Mouse (Mus musculus) megakaryocyte-erythroid progenitor cell, adult 5-6 weeks (primary cell): ENCODE data around the gene Gm26657. TPM values are rescaled to one million over a fixed set of nuclear protein-coding genes. Genes with fewer than 3 reads are reported as not detected.
A peak's percentile ranks its signal among the peaks of the same experiment; 100 is the strongest.

Source experiments
- ATAC-seq: replicated peaks from 2 replicates; pipeline ENCODE4 v1.8.0; 2016; ENCODE audit warnings: mild to moderate bottlenecking, inconsistent platforms; ENCODE audit not compliant: severe bottlenecking, poor library complexity, low FRiP score, low TSS enrichment
- total RNA-seq, 2 experiments: library from RNA; stranded (forward) in 1 of 2; stranded (reverse) in 1 of 2; fragments of 200-1000, 215-1000 nt in 1 of 2; fragments of >200 nt in 1 of 2; fragmentation: Nextera tagmentation in 1 of 2; gene quantifications; 2 replicates each; pipeline ENCODE4 v1.2.3; 2014 to 2017

Gene Gm26657
- total RNA-seq (2014; fragmentation: Nextera tagmentation) (not detected in 2 replicates), total RNA-seq (2017) (not detected in 2 replicates)

DNA sequence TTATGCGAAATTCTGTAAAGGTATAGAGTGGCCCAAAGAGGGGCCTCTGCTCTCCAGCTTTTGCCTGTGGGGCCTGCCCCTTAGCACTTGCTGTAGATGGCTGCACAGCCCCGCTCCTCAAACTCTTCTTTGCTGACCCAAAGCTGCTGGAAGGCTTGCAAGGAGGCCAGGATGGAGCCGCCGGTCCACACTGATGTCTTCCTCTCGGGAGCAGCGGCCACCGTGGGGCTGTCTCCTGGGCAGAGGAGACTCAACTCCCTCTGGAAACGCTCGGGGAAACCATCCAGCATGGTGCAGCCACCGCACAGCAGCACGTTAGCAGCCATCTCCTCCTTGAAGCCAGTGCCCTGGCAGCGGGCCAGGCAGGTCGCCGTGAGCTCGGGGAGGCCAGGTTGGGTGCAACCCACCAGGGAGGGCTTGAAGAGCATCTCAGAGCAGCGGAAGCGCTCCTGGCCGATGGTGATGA, at the start of gene Gm26657:
TSS of gene Gm26657 (plus strand) at position 51 of the 466 bp plus-strand sequence.
- ATAC-seq = no peak

DNA sequence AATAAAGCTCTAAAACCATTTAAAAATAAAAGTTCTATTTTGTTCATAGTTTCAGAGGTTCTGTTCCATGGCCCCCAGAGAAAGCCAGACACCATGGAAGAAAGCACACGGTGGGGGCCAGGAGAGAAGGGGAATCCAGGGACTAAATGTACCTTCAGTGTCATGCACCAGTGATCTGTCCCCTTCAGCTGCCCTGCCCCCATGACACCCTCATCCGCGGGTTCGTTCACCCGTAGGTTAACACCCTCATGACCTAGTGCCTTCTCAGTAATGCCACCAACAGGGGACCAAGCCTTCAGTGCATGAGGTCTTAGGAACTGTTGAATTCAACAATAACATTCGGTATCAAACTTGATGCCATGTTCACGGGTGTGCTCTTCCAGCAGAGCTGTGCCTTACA, 43.5 kb upstream of the Gm26657 start:
- ATAC-seq = no peak

DNA sequence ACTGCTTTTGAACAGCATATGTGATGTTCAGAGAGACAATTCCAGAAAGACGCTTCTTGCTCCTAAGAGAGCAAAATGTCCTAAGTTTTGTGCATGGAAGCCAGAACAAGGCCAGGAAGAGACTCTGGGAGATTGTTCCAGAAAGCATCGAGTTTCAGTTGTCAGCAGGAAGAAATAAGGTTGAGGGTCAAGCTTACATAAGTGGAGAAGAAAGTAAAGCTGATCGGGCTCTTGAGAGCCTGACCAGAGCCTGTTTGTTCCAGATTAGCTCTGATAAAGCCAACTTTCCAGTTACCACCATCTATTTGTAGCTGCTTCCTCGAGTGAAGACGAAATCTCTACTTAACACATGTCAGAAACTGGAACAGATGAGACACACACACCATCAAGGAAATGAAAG, 41.2 kb upstream of the Gm26657 start:
- no peak for ATAC-seq

DNA sequence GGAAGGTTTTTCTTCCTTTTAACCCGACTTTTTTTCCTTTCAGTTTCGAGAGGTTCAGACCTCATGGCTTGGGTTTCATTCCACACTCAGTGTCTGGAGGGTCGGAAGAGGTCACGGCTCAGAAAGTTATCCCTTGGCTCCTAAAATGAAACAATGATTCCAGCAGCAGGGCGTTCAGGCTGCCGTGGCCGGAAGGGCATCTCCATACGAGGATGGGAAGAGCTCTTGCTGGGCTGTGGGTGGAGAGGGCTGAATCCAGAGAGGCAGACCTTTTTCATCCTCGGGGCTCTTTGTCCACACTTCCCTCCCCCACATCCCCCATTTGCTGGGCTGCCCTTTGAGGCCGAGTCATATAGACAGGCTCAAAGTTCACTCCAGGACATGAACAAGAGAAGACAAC, 37.6 kb upstream of the Gm26657 start:
- no peak for ATAC-seq

DNA sequence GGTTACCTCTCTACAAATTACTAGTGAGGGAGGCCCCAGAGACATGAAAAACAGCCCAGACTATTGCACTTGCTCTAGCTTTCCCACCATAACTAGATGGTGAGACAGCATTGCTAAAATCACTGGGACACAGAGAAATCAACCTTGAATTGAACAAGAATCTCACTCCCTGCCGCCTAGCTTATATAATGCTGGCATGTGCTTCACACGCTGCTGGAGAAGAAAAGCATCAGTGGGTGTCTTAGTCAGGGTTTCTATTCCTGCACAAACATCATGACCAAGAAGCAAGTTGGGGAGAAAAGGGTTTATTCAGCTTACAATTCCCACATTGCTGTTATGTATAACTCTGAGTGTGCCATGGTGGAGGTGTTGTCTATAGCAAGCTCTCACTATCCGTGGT, 26.7 kb upstream of the Gm26657 start:
- ATAC-seq = no peak

DNA sequence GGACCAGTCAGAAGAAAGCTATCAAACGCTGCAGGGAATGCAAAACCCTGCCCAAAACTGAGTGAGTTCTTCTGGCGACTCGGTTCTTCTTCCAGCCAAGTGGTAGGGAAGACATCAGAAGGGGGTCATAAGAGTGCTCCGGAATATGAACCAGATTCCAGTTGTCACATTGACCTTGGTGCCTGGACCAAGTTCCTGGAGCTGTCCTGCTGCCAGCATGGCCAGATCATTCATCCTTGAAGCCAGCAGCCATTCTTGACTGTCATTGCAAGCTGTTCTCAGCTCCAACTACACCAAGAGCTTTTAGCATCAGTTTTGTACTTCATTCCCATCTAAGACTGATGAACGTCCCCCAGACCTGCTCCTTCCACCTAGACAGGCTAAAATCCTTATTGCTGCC, 23.1 kb upstream of the Gm26657 start:
- ATAC-seq = no peak

DNA sequence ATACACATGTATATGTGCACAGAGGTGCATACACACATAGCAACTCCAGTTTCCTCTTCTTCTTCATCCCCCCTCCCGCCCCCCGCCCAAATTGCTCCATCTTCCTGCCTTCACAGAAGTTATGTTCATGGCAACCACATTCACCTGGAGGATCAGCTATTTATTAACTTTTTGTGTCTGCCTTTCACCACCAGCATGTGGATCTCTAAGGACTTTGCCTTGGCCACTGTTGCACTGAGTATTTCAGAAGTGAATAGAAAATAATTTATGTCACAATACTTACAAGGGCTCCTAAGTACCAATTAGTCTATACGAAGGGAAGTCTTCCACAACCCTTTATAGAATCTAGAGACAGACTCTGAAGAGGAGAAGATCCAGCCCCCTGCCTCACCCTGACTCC, 21.9 kb upstream of the Gm26657 start:
- no peak for ATAC-seq

DNA sequence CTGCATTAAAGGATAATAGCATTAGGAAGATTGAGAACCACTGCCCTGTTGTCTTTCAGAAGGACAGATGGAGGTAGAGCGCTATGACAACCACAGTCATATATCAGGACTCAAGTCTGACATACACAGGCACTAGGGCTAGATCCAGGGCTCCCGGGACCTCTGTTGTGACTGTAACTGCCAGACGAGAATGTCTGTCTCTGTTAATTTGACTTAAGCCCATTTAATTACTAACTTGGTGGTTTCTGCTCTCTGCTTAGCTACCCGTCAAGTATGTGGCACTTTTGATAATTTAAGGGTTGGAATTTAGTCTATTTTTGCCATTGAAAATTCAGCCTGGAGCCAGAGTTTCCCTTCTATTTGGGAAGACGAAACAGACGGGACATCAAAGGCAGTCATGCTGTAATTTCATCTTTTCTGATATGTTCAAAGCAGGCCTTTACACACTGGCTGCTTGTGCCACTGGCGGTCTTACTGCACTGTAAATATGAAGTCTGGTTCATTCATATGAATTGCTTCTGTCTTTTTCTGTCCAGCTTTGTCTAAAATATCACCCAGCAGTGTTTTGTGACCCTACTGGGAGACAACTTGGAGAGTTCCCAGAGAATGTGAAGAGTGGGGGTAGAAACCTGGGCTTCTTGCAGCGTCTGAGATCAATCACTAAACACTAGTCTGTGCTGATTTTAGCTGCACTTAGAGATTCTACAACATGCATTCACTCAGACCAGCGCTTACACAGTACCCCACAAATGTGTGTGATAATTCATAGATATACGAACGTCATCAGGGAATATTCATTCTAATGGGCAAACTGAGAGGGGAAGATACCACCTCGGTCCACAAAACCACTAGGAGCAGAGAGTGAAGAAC, 21.1 kb upstream of the Gm26657 start:
- no peak for ATAC-seq

DNA sequence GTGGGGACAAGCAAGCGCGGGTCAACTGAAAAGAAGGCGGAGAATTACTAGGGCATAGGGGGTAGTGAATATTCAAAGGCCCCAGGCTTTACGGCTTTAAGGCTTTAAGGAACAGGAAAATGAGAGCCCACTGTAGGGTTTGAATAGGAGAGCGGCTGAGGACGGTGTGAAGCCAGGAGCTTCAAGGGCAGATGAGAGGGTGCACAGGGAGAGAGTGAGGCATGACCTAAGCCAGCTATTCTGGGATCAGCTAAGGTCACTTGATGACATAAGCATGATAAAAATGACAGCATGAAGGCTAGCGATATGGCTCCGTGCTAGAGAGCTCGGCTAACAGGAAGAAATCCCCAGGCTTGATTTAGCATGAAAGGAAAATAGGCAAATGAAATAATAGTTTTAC, 20.4 kb upstream of the Gm26657 start:
- ATAC-seq = no peak

DNA sequence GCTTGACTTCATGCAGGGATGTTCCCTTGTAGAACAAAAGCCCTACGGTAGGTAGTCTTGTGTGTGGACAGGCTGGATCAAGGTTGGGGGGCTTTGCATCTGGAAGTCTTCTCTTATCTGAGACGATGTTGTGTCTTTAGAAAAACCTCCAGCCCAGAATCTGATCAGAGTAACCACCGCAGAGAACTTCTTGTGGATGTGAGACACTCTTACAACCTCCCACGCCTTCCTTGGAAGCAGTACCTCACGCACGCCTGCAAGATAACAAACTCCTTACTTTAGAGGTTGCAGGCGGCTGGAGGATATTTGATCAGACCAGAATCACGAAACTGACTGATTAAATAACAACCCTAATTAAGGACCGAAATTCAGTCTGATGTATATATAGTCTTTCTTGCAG, 19.5 kb upstream of the Gm26657 start:
- no peak for ATAC-seq

DNA sequence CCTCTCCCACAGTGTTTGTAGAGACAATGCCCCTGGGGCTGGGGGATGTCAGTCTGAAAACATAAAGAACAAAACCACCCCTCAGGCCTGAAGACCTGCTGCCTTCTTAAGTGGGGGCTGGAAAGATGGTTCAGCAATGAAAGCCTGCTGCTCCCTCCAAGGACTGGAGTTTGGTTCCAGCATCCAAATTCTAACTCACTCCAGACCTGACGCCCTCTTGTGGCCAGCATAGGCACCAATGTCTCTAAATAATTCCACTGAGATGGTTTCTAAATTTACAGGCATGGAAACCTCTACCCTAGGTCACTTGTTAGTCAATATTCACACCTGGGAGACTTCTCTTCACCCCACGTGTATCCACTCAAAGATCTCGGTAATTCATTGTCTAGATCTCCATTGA, 18.4 kb upstream of the Gm26657 start:
- peak; percentile 47; the same call in 1 of the 2 replicates for ATAC-seq

DNA sequence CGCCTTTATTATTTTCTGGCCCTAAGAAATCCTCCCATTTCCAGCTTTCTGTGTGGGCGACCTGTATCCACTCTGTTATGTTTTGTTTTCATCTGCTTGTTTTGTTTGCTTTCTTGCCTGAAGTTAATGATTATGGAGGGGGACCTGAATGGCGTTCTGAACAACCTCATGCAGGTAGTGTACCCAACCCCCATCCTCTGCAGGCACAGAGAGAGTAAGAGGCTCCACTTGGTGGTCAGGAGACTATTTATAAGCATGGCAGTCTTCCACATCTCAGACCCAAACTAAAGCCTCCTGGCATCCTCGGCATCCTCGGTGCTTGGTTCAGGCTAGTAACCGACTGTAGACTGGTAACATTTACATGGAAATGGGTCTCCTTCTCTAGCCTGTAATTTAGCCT, 17.5 kb upstream of the Gm26657 start:
- ATAC-seq = no peak

DNA sequence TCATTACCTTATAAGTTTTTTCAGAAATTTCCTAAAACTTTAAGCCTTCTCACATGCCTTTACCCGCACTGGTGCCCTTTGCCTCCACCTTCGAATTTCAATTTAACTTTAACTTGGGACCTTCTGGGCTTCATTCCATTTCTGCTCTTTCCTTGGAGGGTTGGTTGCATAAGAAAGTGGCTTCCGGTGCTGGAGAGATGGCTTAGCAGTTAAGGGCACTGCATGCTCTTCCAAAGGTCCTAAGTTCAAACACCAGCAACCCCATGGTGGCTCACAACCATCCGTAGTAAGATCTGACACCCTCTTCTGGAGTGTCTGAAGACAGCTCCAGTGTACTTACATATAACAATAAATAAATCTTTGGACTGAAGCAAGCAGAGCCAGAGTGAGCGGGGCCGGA, 16.6 kb upstream of the Gm26657 start:
- no peak for ATAC-seq

DNA sequence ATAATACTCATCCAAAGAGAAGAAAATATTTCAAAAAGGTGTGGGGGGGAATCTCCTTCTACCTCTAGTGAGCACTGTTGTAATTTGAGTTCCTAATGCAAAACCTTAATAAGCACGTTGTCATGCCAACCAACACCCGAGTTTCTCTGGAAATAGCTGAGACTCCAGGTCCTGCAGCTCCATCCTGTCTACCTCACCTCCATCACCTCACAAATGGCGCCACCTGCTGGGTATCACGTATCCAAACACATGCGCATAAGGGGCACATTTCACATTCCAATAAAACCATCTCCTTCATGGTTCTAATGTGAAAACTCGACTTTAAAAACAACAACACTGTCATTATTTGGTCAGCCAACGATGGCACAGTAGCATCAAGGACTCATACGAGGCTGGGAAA, 14.0 kb upstream of the Gm26657 start:
- no peak for ATAC-seq

DNA sequence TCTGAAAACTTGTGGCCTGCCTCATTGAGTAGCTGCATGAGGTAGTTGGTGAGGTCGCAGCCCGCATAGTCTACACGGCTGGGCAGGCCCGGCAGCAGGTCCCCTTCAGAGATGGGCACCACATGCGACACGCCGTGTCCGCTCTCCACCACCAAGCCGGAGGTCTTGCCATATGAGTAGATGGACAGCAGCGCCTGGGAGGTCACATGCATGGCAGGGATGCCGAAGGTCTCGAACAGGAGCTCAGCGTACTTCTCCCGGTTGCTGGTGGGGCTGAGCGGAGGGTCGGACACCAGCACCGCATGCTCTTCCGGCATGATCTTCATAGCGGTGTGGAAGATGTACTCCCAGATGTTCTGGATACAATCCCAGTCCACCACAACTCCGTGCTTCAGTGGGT, 741 bp downstream of the Gm26657 start:
- ATAC-seq = no peak

DNA sequence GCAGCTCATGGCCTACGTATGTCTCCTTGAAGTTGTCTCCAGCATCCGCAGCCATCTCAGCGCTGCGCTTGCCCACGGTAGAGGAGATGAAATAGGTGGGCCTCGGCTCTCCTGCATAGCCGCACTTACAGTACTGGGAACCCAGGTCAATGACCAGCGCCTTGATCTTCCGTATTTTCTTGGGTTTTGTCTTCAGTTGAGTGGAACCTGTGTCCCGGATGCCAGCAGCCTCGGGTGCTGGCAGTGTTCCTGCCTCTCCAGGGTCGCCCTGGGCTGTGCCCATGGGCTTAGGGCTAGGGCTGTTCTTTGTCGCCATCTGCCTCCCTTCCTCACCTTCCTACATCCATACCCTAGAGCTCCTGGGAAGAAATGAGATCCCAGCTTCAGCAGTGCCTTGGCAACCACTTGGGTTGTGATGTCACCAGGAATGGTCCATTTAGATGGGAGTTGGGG, 1.2 kb downstream of the Gm26657 start, which contains the start of gene Actl7b:
TSS of gene Actl7b (minus strand) at position 403 of the 453 bp plus-strand sequence.
- no peak for ATAC-seq

DNA sequence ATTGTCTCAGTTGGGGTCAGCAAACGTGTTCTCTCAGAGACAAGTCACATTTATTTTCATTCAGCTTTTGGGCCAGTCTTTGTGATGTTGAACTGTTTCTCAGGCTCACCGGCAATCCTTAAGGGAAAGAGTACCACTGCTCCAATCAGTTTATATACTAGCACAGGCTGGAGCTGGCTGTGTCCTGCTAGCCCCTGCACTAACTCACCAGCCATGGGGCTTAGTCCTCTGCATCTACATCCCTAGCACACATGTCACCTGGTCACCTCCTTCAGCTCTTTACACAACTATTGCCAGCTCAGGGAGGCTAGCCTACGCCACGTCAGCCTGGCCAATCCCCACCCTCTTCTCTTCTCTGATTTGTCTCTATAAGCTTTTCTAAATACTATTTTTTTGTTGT, 2.8 kb downstream of the Gm26657 start:
- ATAC-seq = no peak

DNA sequence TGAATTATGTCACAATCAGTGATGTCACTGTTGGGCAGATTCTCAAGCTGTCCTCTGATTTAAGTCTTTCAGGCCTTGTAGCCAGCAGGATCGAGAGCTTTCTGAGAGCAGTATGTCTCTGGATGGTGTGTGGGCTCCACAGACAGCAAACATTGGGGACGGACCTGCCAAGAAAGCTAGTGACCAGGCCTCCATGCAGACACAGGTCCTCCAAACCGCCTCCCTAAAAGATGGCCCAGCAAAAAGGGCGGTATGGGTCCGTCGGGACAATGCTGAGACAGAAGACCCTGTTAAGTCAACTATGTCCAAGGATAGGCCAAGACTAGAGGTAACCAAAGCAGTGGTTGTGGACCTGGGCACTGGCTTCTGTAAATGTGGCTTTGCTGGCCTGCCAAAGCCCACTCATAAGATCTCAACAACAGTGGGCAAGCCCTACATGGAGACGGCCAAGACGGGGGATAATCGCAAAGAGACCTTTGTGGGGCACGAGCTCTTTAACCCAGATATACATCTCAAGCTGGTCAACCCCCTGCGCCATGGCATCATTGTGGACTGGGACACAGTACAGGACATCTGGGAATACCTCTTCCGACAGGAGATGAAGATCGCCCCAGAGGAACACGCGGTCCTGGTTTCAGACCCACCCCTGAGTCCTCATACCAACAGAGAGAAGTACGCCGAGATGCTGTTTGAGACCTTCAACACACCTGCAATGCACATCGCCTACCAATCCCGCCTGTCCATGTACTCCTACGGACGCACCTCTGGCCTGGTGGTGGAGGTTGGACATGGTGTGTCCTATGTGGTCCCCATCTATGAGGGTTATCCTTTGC, 3.7 kb downstream of the Gm26657 start, which contains the start of gene Actl7a:
TSS of gene Actl7a (plus strand) at position 51 of the 833 bp plus-strand sequence.
- ATAC-seq = no peak

DNA sequence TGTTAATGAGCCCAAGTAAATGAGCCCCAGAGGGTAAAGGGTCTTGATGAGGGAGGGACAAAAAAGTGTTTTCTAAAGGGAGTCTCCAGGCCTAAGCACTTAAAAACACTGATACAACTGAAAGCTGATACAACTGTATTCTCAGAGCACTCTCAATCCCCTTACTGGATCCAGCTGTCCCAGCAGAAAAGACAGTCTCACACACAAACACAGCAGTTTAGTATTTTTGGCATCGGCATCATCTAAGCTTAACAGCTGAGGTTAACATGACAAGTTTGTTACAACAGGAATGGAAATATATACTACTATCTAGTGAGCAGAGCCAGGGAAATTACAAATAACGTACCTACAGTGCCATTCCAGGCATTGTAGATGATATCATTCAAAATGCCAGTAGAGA, 6.5 kb downstream of the Gm26657 start:
- ATAC-seq = no peak

DNA sequence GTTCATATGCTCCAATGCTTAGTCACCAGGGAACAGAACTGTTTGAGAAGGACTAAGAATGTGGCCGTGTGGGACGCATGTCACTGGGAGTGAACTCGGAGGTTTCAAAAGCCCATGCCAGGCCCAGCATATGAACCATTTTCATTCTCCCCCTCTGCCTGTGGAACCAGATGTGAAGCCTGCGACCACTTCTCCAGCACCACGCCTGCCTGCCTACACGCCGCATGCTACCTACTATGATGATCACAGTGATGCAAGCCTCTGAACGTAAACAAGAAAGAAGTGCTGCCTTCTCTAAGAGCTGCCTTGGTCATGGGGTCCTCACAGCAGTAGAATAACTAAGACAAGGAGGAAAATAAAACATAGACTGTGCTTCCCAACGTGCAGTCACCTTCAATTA, 7.6 kb downstream of the Gm26657 start:
- ATAC-seq = no peak
